Mouse (Mus musculus) MEL-GATA-1-ER (cell line): ENCODE data around the gene Ifi209.
"Not testable (repeated sequence)": the region's sequence is repeated elsewhere in the genome, so short reads cannot be mapped to it uniquely, and the experiment has no call there.

Source experiments
- DNase-seq: peaks from one replicate; pipeline ENCODE4 v3.0.0-alpha.2; 2012; ENCODE audit warnings: low read depth; ENCODE audit errors: extremely low read depth

The Ifi209 gene

DNA sequence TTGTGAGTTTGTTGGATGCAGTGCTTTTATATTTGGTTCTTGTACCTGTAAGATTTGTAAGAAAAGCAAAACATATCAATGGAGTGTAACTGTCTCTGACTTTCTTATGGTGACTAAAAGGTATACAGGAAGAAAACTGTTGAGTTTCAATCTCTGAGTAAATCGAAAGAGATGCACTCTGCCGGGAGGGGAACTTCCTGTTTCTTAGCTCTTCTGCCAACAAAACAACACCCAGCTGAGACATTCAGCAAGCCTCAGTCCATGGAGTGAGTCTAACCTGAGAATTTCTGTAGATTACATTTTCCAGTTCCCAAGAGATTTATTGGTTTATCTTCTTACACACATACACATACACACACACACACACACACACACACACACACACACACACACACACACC lies at the start of gene Ifi209:
Ifi209 (plus strand) TSS at position 296 of the 400 bp plus-strand sequence.
- not testable (repeated sequence) for DNase-seq

DNA sequence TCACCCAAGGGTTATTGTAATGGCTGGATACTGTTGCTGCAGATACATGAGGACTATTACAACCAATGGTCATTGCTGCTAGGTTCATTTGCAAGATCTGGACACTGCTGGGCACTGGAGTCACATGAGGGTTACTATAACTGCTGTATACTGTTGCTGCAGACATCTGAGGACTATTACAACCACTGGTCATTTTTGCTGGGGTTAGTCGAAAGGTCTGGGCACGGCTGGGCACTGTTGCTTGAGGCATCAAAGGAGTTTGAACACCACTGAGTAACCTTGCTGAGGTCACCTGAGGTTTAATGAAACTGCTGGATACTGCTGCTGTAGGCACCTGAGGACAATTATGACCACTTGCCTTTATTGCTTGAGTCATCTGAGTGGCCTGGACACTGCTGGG lies 41.0 kb upstream of the Ifi209 start:
- DNase-seq: not testable (repeated sequence)

DNA sequence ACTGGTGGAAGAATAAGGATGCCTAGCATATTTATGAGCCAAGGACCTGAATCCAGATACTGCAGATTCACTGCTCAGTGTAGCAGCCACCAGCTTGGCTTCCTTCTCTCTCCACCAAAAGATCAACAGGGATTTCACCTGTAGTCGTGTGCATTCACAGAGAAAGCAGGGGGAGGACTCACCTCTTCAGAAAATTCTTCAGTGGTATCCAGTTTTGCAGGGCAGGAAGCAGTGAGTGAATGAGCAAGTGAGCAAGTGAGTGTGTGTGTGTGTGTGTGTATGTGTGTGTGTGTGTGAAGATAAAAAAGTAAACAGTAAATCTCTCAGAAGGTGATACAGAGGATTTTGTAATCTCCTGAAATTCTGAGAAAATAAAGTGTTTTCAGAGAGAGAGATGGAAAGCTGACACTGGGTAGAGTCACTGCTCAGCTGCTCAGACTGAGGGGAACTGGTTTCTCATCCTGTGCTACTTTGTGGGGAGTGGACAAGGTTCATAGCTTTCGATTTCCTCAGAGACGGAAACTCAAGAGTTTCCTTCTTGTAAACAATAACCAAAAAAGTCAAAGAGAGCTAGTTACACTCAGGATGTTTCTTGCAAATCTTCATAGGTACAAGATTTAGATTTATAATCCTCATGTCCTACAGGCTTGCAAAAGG lies 31.8 kb upstream of the Ifi209 start, which contains the start of gene Ifi213:
Ifi213 (minus strand) TSS at position 437 of the 657 bp plus-strand sequence.
- DNase-seq: not testable (repeated sequence)

DNA sequence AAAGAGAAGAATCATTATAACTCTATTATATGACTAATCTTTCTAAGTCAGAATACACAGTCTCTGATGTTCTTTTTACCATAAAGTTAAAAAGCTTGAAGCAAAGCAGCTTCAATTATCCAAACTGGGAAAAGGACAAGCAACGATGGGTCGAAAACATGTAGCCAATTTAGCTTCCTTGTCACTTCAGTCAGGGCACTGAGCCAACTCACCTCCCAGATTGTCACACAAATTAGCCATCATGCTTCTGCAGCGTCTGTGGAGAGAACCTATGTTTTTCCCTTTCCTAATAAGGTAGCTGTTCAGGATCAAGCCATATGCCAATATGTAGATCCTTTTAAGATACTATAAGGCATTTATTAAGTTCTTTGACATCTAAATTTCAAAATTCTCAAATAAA lies 20.4 kb upstream of the Ifi209 start:
- not testable (repeated sequence) for DNase-seq

DNA sequence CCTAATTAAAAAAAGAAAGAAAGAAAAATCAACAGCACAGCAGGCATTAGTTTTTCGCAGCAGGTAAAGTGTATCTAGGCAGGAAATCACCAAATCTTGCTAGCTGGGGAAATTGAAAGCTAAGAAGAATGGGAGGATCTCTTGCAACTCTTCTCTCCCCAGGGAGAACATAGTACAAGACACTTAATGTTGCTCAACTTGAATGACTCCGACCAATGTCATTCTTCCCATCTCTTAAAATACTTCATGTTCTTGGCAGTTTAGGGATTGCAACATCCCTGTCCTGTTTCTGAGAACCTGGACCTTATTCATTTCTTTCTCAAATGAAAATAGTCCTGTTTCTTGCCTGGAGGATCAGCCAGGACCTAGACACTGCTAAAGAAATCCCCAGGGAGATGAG lies 8.5 kb upstream of the Ifi209 start:
- not testable (repeated sequence) for DNase-seq

DNA sequence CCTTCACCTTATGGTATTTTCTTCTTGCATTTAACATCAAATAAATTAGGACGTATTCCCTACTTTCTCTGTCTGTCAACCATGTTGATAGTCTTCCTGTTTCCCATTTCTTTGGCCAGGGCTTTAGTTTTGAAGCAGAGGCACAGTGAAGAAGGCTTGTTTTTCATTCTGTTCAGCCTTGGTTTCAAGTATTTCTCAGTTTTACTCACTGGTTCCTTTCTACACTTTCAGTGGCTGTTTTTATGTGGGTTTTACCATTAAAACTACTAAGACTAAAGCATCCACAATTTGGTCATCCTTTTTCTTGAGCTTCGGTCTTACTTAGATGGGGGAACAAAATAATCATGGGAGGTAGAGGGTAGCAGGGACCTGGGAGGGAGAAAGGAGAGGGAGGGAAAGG lies 6.7 kb upstream of the Ifi209 start:
- no peak for DNase-seq

DNA sequence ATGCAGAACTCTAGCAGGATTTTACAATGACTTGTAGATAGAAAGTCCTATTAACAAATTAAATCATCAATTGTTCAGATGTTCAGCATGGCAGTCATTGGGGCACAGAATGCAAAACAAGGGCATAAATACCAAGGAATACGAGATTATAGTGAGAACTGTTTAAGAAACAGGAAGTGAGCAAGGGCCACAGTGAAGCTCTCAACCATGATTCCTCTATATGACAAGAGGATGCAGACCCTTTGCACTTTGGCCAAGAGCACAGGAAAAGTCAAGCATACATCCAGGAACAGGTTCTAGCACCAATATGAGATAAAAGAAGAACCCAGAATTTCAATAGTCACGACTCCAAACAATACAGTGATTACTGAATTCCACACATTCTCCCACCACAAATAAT lies 4.0 kb upstream of the Ifi209 start:
- no peak for DNase-seq

DNA sequence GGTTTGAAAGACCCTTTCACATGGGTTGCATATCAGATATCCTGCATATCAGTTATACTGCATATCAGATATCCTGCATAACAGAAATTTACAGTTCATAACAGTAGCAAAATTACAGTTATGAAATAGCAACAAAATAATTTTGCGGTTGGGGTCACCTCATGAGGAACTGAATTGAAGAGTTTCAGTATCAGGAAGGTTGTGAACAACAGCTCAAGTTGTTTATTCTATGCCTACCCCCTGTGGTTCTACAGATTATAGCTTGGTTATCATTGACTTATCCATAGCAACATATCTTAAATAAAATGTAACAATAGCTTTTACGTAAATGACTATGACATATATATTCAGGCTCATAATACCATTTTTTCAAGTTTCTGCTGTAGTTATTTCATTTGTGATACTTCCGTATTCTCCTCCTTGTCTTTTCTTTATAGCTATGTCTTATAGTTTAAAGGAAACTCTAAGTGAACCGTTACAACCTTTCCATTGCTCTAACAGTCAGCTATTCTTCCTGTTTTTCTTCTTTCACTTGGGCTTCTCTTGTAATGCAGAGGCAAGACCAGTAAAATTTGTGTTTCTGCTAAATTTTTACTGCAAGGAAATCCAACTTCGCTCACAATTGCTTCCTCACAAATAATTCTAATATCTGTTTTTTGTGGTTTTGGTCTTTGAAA lies 3.4 kb downstream of the Ifi209 start:
- no peak for DNase-seq

DNA sequence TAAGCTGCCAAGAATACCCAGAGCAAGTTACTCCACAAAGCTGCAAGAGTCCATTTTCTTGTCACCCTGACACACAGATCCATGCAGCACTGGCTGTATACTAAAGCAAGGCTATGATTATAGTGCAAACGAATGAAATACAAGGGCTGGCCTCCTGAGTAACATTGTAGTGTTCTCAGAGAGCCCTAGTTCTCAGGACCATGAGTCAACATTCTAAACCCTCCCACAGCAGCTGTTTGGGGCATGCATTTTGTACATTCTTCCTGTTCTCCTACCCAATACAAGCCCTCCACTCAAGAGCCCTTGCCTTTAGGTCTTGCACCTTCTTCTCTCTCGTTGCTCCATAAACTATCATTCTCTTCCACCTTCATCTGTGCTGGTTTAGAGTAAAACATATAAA lies 14.7 kb downstream of the Ifi209 start:
- no peak for DNase-seq

DNA sequence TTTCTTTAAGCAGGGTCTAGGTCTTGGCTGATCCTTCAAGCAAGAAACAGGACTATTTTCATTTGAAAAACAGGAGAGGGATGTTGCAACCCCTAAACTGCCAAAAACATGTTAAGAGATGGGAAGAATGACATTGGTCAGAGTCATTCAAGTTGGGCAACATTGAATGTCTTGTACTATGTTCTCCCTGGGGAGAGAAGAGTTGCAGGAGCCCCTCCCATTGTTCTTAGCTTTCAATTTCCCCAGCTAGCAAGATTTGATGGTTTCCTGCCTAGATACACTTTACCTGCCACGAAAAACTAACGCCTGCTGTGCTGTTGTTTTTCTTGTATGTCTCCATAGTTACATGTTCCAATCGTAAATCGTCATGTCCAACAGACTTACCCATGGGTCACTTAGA lies 27.3 kb downstream of the Ifi209 start:
- no peak for DNase-seq

DNA sequence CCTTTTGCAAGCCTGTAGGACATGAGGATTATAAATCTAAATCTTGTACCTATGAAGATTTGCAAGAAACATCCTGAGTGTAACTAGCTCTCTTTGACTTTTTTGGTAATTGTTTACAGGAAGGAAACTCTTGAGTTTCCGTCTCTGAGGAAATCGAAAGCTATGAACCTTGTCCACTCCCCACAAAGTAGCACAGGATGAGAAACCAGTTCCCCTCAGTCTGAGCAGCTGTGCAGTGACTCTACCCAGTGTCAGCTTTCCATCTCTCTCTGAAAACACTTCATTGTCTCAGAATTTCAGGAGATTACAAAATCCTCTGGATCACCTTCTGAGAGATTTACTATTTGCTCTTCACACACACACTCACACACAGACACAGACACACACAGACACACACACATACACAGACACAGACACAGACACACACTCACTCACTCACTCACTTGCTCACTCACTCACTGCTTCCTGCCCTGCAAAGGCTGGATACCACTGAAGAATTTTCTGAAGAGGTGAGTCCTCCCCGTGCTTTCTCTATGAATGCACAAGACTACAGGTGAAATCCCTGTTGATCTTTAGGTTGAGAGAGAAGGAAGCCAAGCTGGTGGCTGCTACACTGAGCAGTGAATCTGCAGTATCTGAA lies 42.9 kb downstream of the Ifi209 start, which contains the start of gene Ifi208:
Ifi208 (plus strand) TSS at position 218 of the 640 bp plus-strand sequence.
- not testable (repeated sequence) for DNase-seq

DNA sequence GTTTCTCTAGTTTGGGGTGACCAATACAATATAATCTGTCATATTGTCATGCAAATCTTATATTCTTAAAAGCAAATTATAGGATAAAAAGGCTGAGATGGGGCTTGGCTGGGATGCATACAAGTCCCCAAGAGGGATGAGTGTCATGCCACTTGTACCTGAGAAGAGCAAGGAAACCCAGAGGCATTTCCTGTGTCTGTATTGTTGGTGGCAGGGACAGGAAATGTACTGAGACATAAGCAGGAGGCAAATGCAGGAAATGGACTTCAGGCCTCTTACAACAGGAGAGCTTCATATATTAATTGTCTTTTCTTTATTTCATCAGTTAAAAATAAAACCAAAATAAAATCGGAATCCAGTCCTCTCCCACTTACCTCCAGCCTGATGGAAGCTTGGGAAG lies 47.9 kb downstream of the Ifi209 start:
- DNase-seq: not testable (repeated sequence)

DNA sequence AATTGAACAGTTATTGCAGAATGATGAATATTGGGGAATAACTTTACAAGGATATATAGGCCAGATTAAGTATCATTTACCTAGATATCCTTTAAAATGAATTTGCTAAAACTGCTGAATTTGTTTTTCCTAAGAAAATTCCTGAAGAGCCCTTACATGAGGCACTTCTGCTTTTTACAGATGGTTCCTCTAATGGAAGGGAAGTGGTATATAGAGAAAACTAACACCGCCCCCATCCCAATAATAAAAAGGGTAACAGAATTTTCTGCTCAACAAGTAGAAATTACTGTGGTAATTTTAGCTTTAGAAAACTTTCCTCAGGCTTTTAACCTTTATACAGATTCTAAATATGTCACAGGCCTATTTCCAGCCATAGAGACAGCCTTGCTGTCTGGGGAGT lies 63.6 kb downstream of the Ifi209 start:
- DNase-seq: no peak
